Mouse (Mus musculus) heart, postnatal 0 days (tissue): Measurements from ENCODE around the gene Syt11. TPM values are rescaled to one million over a fixed set of nuclear protein-coding genes. Genes with fewer than 3 reads are reported as not detected.
A peak's percentile ranks its signal among the peaks of the same experiment; 100 is the strongest.
"Not testable (repeated sequence)": the region's sequence is repeated elsewhere in the genome, so short reads cannot be mapped to it uniquely, and the experiment has no call there.

Experiments
- ATAC-seq: fragments of 200-750 bp; cut with Nextera tagmentation; 2 replicates; pipeline ENCODE4 v1.8.0; 2017; ENCODE audit warnings: low read depth, moderate number of reproducible peaks, moderate library complexity; ENCODE audit not compliant: insufficient read depth
- DNase-seq: peaks from one replicate; pipeline ENCODE4 v3.0.0-alpha.2; 2016; ENCODE audit warnings: low spot score
- H3K27ac ChIP-seq: fragments of 300-500 bp; sonication (generic); 2 replicates; pipeline ENCODE4 v1.5.1; 2014; ENCODE audit warnings: low read depth, mild to moderate bottlenecking
- H3K27me3 ChIP-seq: fragments of 300-500 bp; sonication (generic); 2 replicates; pipeline ENCODE4 v1.6.1; 2014; ENCODE audit warnings: low read length, mixed read lengths; ENCODE audit not compliant: control insufficient read depth, insufficient read depth
- H3K36me3 ChIP-seq: fragments of 300-500 bp; sonication (generic); replicated peaks from 2 replicates; pipeline ENCODE4 v1.6.1; 2014; ENCODE audit warnings: low read length, mixed read lengths; ENCODE audit not compliant: control insufficient read depth, insufficient read depth
- H3K4me1 ChIP-seq: fragments of 300-500 bp; sonication (generic); 2 replicates; pipeline ENCODE4 v1.6.1; 2014; ENCODE audit warnings: antibody characterized with exemption; ENCODE audit not compliant: control insufficient read depth, insufficient read depth
- H3K4me2 ChIP-seq: fragments of 300-500 bp; sonication (generic); 2 replicates; pipeline ENCODE4 v1.6.1; 2014; ENCODE audit warnings: low read depth, mild to moderate bottlenecking, low read length, moderate library complexity
- H3K4me3 ChIP-seq: fragments of 300-500 bp; sonication (generic); 2 replicates; pipeline ENCODE4 v1.5.1; 2014; ENCODE audit warnings: low read depth, low read length
- H3K9ac ChIP-seq: fragments of 300-500 bp; sonication (generic); replicated peaks from 2 replicates; pipeline ENCODE4 v1.6.1; 2014; ENCODE audit warnings: low read depth, low read length, mixed read lengths
- H3K9me3 ChIP-seq: fragments of 300-500 bp; sonication (generic); replicated peaks from 2 replicates; pipeline ENCODE4 v1.6.1; 2016; ENCODE audit warnings: low read length; ENCODE audit not compliant: control insufficient read depth
- CTCF ChIP-seq: IDR thresholded peaks from 2 replicates; pipeline ENCODE4 v1.5.1; 2016; ENCODE audit warnings: antibody characterized with exemption, control low read depth, low read depth
- EP300 ChIP-seq: IDR thresholded peaks from 2 replicates; pipeline ENCODE4 v1.6.1; 2016; ENCODE audit warnings: antibody characterized with exemption, low read depth
- WGBS: fragments of 180-500 bp; shearing (Covaris S2); extraction: QIAGEN DNeasy Blood & Tissue Kit; methylation state at CpG from one replicate; pipeline ENCODE4 v1.1.7; 2014; 5-methylcytosine and 5-hydroxymethylcytosine counted together
- polyA plus RNA-seq: library from polyadenylated mRNA; unstranded; fragments of >200 nt; fragmentation: Nextera tagmentation; extraction: Ambion mirVana; gene quantifications from 2 replicates; pipeline ENCODE4 v1.2.1, GENCODE M21; 2015
- total RNA-seq: library from RNA; depleted of rRNA; stranded (reverse); fragments of >200 nt; gene quantifications from 2 replicates; pipeline ENCODE4 v1.2.3, GENCODE M21; 2014; ENCODE audit warnings: low replicate concordance; rRNA removed

The Syt11 gene
- 3.5 and 13.4 TPM in 2 replicates for total RNA-seq
- polyA plus RNA-seq = 3.2 and 4.7 TPM in 2 replicates

- ATAC-seq = peak; percentile 73
- not testable (repeated sequence) for DNase-seq, H3K36me3 ChIP-seq, H3K9me3 ChIP-seq, H3K9ac ChIP-seq, H3K4me1 ChIP-seq, H3K27me3 ChIP-seq
- peak within 1 kb of the TSS; percentile 36 for H3K4me3 ChIP-seq
- H3K4me2 ChIP-seq = peak within 1 kb of the TSS; percentile 50
- WGBS = 5% methylated on average over 31 of the region's 51 CpGs
- H3K27ac ChIP-seq = peak within 1 kb of the TSS; percentile 70
Observed at GRCm38 (mm10) chr3:88774939-88775841, at the start of gene Syt11. Gene Syt11, minus strand, starts transcription at chr3:88775164.

- 87% methylated on average over 5 of the region's 5 CpGs for WGBS
- no peak overlapping the region for H3K9ac ChIP-seq
- H3K36me3 ChIP-seq = peaks cover 12% of the 10 kb centered on the region; the same call in 1 of the 2 replicates
- H3K27ac ChIP-seq = no peak overlapping the region
- no peak overlapping the region for H3K4me3 ChIP-seq
- TF ChIP-seq CTCF (no peak), EP300 (no peak)
- no peaks in the 10 kb centered on the region for H3K4me1 ChIP-seq
- ATAC-seq = no peak
- DNase-seq = no peak
- no peak overlapping the region for H3K4me2 ChIP-seq
- H3K27me3 ChIP-seq = no peaks in the 10 kb centered on the region
- H3K9me3 ChIP-seq = no peaks in the 10 kb centered on the region
Observed at GRCm38 (mm10) chr3:88803910-88804540, 29.1 kb upstream of the Syt11 start.

- DNase-seq, H3K27ac ChIP-seq, H3K27me3 ChIP-seq, H3K9me3 ChIP-seq, ATAC-seq, H3K4me3 ChIP-seq, H3K36me3 ChIP-seq, H3K9ac ChIP-seq, H3K4me2 ChIP-seq, H3K4me1 ChIP-seq: not testable (repeated sequence)
- WGBS = 85% methylated on average over 6 of the region's 6 CpGs
Observed at GRCm38 (mm10) chr3:88797507-88797906, 22.5 kb upstream of the Syt11 start.

- H3K4me2 ChIP-seq, H3K27ac ChIP-seq, H3K4me3 ChIP-seq, H3K4me1 ChIP-seq, H3K27me3 ChIP-seq, DNase-seq, H3K9me3 ChIP-seq, H3K9ac ChIP-seq: not testable (repeated sequence)
- ATAC-seq = peak; percentile 79
- WGBS = no CpG with 5 or more reads among the region's 4 CpGs
- peaks cover 14% of the 10 kb centered on the region for H3K36me3 ChIP-seq
Observed at GRCm38 (mm10) chr3:88788033-88788432, 13.1 kb upstream of the Syt11 start.

- not testable (repeated sequence) for H3K9ac ChIP-seq, H3K9me3 ChIP-seq, DNase-seq, H3K27ac ChIP-seq, H3K4me1 ChIP-seq, H3K27me3 ChIP-seq, H3K4me3 ChIP-seq, H3K4me2 ChIP-seq
- ATAC-seq = peak; percentile 27; the same call in 1 of the 2 replicates
- WGBS = no CpG with 5 or more reads among the region's 8 CpGs
- peaks cover 14% of the 10 kb centered on the region for H3K36me3 ChIP-seq
Observed at GRCm38 (mm10) chr3:88786805-88787204, 11.8 kb upstream of the Syt11 start.

- not testable (repeated sequence) for H3K27ac ChIP-seq, H3K9me3 ChIP-seq, H3K4me3 ChIP-seq, DNase-seq, H3K27me3 ChIP-seq, H3K9ac ChIP-seq, H3K4me1 ChIP-seq, H3K4me2 ChIP-seq
- peaks cover 14% of the 10 kb centered on the region for H3K36me3 ChIP-seq
- 87% methylated on average over 1 of the region's 4 CpGs for WGBS
- ATAC-seq = peak; percentile 67
Observed at GRCm38 (mm10) chr3:88786323-88786722, 11.4 kb upstream of the Syt11 start.
